Mouse (Mus musculus) right cerebral cortex, postnatal 14 days (tissue): ENCODE measurements around the gene Nfic.
A peak's percentile ranks its signal among the peaks of the same experiment; 100 is the strongest.

Experiments
- DNase-seq: peaks from one replicate; pipeline ENCODE4 v3.0.0; 2022

Gene Nfic

DNA sequence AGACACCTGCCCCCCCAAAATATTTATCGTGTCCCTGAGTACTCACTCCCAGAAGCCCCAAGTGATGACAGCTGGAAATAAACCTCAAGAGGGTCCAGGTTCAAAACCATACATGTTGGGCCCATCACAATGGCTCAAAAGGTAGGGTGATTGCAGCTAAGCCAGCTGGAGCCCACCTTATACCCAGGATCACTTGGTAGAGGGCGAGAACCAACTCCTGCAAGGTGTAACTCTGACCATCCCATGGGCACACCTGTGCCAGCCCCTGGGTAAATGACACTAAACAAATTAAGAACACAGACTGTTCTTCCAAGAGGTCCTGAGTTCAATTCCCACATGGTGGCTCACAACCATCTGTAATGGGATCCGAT lies 76.3 kb downstream of the Nfic start:
- no peak for DNase-seq

DNA sequence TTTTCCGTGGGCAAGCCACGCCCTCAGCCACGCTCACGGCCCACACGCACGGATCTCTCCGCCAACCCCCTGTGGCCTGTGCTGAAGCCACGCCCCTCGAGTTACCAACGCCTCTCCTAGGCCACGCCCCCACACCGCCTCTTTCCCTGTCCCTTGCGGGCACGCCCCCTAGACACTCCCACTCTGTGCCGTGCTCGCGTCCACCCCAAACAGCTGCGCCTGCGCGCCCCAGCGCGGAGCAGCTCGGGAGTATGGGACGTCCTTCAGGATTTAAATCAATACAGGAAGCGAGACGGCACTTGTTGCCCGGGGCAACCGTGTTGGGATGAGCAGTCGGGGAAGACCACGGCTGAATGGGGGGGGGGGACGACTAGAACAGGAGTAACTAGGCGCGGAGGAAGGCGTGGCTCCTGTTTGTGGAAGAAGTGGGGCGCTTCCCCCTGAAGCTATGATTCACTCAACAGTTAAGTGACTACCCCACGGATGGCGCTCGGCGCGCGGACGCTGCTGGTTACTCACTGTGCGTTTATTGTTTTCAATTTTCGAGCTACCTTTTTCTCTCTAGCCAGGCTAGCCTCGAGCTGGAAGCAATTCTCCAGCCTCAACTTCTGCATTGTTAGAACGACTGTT lies 76.8 kb downstream of the Nfic start:
- peak; percentile 100 for DNase-seq

DNA sequence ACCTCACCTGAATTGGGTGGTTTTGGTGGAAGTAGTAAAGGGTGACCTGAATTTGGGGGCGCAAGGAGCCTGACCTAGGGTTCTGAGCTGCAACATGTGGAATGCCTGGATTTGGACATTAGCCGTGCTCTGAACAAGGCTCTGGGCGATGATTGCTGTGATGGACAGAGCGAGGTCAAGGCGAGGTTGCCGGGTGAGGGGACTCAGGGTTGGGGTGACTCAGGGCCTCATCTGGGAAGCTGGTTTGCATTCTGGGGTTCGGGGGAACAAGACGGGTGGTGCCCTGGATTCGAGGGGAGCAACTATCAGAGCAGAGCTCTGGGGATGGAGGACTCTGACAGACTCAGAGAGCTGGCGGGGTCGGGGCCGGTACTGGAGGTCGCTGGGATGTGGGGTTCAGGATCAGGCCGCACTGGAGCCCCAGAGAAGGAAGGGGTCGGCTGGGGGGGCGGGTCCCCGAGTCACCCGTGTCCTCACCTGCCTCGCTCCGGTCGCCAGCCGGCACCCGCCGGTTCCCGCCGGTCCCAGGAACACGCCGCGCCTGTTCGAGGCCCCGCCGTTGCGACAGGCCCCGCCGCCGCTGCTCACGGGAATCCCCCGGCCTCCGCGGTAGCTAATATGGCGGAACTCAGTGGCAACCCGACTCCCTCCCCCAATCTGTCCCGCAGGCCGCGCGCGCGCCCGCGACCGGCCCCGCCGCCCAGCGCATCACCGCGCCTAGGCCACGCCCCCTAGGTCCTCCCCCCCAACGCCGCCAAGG lies 77.5 kb downstream of the Nfic start, which contains the start of gene Fzr1:
Gene Fzr1 (minus strand): TSS at position 724 of the 760 bp plus-strand sequence.
- DNase-seq: no peak

DNA sequence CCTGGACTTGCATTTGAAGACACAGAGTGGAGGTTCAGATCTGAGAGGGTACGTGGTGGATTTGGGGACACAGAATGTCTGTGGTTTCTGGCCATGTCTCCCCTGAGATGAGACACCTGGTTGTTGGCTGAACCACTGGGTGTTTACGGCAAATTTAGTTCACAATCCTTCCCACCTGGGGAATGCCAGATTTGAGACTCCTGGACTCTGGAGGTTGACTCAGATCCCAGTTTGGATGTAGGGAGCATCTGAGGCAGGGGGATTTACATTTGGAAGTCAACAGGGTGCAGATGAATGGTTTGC lies 78.1 kb downstream of the Nfic start:
- no peak for DNase-seq

DNA sequence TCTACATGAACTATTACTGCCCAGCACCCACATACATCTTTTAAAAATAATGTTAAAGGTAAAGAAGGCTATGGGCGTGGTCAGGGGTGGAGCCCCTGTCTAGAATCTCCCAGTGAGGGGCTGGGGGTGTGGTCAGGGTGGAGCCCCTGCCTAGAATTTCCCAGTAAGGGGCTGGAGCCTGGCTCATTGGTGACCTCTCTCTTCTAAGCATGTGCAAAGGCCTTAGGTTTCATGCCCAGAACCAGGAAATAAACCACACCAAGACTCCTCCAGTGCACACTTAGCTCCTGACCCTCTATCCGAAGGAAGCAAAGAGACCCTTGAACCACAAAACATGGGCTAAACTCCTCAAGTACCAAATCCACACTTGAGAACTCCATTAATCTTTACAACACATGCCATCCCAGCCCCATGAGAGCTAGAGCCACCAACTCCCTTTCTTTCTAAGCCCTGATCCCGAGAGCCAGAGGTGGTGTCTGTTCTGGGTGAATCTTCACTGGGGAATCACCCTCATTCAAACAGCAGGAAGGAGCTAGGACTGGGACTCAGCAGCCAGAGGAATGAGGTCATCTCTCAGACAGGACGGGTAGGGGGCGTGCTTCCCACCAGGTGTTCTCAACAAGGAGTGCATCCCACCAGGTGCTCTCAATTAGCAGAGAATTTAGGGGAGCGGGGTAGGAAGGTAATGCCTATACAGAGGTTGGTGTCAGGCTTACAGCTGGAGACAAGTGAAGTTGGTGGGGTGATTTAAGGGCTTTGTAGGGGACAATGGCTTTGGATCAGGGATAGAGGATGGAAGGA lies 78.7 kb downstream of the Nfic start:
- no peak for DNase-seq

DNA sequence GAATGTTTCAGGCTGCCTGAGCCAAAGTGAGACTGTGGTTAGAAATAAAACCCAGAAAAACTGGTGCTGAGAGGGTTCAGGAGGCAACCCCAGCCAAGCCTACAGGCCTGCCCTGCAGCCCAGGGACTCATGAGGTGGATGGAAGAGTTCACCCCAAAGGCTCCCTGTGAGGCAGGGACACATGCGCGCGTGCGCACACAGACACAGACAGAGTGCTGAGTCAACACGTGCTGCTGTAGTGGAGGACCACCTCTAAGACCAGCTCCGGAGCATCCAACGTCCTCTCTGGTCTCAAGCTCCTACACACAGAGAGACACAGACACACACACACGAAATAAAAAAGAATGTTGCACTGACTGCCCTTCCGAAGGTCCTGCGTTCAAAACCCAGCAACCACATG lies 80.1 kb downstream of the Nfic start:
- DNase-seq: no peak

DNA sequence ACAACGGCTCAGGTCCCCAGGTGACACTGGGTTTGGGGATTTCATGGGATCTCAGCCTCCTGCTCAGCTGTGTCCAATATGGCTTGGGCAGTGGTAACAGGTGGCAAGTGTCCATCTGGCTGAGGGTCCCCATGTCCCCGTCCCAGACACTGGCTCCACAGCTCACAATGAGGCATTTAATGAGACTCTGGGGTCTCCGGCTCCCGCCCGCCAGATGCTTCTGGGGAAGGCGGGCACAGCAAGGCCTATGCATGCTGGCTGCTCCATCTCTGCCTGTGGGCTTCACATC lies 88.3 kb downstream of the Nfic start:
- DNase-seq: no peak

DNA sequence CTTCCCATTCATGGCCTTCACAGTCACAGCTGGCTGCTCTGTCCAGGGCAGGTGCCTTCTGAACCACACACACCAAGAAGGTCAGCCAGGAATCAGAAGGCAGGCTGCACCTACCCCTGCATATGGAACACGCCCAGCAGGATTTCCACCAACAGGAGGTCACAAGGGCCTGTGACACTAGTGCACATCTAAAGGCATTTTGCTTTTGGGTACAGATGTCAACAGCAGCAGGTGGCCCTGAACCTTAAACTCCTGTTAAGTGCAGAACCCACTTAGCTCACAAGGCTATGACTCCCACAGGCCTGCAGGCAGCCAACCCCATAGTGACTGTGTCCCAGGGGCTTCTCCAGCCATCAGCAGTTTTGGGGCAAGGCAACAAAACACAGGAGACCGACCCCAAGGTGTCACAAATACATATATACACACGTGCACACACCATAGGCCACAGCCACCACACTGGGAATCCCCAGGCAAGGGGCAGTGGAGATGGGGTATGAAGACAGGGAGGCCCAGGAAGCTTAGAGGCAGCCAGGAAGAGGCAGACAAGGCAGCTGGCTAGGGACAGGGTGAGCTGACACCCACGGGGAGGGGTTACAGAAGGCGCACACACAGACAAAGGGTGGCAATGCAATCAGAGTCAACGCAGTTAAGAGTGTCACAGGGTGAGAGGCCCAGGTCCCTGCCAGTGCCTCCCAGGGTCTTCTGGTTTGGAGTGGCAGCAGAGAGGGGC lies 88.8 kb downstream of the Nfic start:
- DNase-seq: no peak

DNA sequence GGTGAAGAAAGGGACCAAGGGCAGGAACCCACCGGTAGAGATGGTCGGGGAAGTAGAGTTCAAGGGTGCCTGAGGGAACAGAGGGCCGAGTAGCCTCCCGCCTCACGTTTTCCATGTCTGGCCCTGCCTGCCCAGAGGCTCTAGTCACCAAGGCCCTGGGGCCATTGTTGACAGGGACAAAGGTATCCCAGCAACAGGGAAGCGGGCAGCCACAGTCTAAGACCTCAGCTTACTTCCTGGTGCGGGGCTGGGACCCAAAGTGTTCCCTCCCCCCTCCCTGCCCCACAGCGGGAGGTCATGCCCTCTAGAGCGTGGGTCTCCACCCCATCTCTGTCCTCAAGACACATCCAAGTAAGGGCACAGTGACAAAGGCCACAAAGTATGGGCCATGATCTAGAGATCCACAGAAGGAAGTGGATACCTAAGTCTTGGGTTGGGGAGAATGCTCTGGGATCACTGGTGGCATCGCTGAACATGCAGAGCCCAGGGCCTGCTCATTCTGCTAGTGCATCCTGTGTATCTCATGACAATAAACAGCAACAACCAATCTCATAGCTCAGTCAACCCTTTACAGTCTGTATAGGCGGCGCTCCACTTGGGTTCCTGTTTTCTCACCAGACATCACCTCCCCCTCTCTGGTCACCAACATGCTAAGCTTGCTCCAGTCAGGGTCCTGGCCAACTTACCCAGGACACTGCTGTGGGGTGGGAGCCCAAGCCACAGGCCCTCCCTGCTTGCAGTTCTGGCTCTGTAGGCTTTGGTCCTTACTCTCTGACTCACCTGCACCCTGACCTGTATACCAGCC lies 89.6 kb downstream of the Nfic start, which contains the start of gene 4930404N11Rik:
Gene 4930404N11Rik (minus strand): TSS at position 145 of the 805 bp plus-strand sequence.
- DNase-seq: no peak

DNA sequence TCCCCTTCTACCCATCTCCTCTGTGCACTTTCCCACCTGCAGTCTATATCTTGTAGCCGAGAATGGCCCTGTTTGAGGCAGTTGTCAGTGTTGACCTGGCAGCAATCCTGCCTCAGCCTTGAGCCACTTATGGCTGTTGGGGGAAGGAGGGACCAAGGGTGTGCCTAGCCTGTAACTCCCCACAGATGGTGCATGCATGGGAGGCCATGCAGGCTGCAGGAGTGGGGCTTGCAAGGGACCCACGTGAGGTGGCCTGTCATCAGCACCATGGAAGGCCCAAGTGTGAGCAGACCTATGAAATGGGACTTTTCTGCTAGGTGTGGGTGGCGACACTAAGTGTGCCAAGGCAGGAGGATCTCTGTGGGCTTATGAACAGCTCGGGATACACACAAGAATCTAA lies 90.4 kb downstream of the Nfic start:
- DNase-seq: no peak

DNA sequence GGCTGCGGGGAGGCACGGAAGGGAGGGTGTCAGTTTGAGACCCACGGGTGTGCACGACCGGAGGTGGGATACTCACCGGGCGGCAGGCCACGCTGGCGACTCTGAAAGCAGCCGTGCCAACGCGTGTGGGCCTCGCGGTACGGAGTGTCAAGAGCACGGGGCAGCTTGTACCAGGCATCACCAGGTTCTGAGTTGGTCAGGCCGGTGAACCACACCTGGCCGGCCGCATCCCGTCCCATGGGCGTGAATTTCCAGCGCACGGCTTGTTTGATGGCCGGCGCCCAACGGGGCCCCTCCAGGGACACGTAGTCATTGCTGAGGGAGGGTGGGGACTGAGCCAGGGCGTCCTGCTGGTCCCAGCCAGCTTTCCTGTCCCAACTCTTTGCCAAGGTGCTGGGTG lies 90.8 kb downstream of the Nfic start:
- DNase-seq: no peak

DNA sequence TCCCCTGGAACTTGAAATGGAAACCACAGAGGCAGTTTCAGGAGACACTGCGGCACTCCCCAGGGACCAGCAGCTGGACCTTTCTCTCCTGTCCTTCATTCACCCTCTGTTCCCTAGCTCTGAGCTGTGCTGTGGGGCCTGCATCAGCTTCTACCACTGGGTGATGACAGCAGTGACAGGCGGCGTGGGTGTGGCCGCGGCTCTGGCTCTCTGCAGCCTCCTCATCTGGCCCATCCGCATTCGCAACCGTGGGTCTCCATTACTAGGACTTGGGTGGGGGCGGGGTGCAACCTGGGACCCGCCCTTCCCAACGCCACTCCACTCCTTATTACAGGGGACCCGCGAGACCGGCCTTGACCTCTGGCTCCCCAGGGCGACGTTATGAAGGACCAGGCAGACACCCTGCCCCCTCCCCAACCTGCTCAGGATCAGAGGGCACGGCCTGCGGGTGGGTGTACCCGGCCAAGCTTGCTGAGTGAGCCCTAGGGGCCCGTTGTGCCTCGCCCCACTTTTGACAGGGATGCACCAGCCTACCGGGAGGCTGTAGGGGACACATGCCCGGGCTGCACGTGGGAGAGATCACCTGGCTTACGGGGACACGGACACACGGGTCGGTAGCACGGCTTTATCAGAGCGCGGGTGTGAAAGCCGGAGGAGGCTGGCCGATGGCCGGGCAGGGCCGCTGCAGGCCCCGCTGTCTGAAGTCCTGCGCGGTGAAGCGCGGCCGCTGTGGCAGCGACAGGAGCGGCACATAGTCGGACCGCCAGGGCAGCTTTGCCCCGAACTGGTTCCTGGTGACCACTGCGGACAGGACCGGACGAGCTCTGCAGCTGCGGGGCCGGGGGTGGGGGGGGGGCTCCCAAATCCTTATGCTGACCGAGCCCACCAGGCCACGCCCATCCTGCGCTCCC lies 91.7 kb downstream of the Nfic start:
- DNase-seq: no peak

DNA sequence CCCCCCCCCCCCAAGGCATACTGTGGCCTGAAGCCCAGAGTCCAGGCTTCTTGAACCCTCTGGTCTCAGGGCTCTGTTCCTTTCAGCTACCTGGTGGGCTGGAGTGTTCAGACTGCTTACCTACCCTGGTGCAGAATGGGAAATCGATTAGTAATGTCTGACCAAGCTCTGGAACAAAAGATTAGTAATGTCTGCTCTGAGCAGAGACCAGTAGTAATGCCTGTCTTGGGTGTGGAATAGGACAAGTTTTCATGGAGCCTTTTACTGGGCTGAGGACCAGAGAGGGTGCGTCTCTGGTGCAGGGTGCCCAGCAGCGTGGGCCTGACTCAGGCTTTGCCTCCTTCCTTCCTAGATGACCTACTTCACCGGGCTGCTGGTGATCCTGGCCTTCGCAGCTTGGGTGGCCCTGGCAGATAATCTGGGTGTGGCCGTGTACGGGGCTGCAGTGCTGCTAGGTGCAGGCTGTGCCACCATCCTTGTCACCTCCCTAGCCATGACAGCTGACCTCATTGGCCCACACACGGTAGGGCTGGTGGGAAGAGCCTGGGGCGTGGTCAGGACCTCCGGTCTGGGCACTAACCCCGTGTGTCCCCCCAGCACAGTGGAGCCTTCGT lies 93.0 kb downstream of the Nfic start:
- no peak for DNase-seq

DNA sequence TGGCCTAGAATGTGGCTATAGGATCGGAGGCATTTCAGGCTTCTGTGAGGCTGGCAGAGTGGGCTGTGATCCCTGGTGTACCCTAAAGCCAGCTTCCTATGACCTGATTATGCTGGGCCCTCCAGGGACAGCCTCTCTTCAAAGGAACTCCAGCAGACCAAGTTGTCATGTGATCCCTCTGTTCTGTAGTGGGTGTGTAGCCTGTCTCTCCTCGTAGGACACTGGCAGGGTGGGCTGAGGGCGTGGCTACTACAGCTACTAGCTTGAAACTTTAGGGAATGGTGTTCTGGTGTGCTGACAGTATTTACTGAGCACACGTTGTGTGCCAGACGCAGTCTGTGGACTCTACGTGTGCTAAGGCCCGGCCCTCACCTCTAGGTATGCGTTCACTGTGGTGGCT lies 94.7 kb downstream of the Nfic start:
- DNase-seq: no peak

DNA sequence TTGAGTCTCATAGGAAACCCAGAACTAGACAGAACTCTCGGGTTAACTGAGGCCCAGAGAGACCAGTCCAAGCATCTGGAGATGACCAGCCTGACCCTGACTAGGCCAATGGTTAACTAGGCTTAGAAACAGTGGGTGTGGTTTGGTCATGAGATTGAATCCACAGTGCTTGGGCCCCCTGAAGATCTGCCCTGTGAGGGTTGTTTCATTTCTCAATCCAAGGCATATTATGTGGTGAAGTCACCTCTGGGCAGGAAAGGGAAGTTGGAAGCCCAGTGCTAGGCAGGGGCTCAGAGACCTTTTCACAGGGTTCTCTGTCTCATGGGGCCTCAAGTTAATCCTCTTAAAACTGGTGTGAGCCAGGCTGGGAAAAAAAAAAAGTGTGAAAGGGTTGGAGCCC lies 96.6 kb downstream of the Nfic start:
- DNase-seq: no peak

DNA sequence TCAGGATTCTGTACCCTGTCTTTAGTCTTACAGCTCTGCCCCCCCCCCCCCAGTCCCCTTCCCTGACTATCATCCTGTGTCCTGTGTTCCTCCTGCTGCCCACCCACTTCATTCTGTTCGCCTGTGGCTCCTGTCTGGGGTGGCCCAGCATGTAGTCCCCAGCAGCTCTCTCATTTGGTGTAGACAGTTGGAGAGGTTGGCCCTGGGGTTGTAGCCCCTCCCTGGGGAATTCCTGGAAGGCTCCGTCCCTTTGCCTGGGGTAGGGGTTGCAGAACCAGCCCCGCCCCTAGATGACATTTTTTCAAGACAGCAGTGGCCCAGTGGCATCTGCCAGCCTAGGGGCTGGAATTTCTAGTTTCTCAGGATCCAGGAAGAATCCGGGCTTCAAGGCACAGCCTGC lies 97.2 kb downstream of the Nfic start:
- no peak for DNase-seq

DNA sequence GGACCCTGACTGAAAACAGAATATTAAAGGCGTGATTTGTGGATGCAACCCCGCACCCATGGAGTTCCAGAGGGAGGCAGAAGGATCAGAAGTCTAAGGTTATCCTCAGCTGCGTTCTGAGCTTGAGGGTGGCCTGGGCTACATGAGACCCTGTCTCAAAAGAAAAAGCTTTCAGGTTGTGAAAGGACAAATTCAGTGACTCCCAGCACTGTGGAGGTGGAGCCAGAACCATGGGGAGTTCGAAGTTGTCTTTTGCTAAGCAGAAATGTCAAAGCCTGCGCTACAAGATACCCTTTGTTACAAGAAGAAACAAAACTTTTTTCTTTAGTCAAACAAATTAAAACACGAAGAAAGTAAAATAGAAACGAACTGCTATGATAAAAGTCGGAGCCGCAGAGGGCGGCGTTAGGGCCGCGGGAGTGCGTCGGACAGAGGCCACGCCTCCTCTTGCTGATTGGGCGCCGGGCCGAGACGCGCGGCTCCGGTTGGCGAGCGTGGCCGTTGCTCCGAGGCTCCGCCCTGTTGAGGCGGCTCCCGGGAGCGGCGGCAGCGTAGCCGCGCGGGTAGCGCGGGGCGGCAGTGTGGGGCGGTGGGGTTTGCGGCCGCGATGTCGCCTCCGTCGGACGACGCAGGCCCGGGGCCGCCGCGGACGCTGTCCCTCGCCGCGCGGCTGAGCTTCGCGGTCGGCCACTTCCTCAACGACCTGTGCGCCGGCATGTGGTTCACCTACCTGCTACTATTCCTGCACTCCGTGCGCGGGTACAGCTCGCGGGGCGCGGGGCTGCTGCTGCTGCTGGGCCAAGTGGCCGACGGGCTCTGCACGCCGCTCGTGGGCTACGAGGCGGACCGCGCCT lies 98.2 kb downstream of the Nfic start, which contains the start of gene Mfsd12:
Gene Mfsd12 (plus strand): TSS at position 501 of the 854 bp plus-strand sequence.
- peak; percentile 95 for DNase-seq

DNA sequence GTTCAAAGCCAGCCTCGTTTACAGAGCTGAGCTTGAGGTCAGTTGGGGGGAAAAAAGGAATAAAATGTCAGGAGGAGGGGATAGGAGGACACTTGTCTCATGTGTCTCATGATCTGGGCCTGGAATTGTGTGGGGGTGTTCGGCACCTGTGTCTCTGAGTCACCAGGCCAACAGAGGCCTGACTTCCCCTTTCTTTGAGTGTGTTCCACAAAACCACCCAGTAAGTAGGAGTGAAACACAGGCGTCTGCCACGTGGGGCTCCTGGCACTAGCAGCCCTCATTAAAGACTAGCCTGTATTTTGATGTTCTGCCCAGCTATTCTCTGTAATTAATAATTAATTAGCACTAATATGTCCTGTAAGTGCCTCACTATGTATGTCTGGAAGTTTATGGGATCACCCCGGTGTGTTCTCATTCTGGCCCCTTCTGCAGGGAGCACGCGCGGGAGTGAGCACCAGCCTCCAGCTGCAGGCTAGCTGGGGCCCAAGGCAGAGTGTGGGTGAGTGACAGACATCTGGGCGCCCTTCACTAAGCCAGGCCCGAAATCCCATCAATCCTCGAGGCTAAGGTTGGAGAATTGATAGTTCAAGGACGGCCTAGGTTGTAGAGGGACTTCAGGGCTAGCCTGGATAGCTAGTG lies 99.0 kb downstream of the Nfic start:
- no peak for DNase-seq

DNA sequence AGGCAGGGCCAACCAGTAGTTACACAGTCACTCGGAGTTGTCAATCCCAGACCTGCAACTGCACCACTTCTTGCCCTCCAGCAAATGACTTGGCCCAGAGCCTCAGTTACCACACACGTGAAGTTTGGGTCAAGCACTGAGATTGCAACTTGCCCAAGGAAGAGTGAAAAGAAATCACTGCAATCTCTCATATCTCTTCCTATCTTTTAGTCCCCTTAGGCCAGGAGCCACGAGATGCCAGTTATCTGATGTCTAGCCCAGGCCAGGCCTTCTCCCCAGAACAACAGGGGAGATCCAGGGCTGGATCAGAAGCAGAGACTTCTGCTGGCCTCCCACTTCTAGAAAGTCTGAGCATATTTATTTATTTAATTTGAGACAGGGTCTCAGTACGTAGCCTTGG lies 99.9 kb downstream of the Nfic start:
- no peak for DNase-seq
